Mouse (Mus musculus): ENCODE data around the gene Swt1.

GRCm38 (mm10) chr1:151457087-151457486 lies 28.8 kb upstream of the Swt1 start:
- TF ChIP-seq CTCF (IDR thresholded peaks at IDR 0.05; ENCODE audit: borderline replicate concordance, insufficient read depth, low read length), result no peak
- TF ChIP-seq POLR2A (IDR thresholded peaks at IDR 0.05; ENCODE audit: low read depth, low read length), result no peak

Measured in embryonic fibroblast, embryonic 13.5 days (primary cell).